Mouse (Mus musculus) thymus, postnatal 4 days (tissue): ENCODE data around the gene Evc2.

ENCODE experiments used
- DNase-seq: peaks from one replicate; pipeline ENCODE4 v3.0.0; 2021

Gene Evc2

GRCm38 (mm10) chr5:37338288-37338687 lies at the start of gene Evc2:
Evc2 (plus strand) TSS chr5:37338499.
- DNase-seq = peak; percentile 60

GRCm38 (mm10) chr5:37289236-37289635 lies 49.1 kb upstream of the Evc2 start:
- peak; percentile 63 for DNase-seq

DNA sequence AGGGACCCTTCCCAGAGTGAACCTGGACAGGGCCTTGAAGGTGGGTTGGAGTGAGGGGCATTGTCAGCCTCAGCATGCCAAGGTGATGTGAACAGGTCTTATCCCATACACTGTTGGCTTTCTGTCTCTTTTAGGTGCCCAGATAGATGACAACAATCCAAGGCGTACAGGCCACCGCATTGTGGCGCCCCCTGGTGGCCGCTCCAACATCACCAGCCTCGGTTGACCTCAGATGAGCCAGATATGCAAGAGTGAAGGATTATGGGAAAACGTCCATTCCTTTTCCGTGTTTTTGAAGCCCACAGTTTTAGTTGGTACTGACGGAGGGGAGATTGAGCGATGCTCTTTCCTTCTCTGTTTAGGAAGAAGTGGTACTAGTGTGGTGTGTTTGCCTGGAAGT lies 47.3 kb upstream of the Evc2 start:
- DNase-seq = peak; percentile 70

DNA sequence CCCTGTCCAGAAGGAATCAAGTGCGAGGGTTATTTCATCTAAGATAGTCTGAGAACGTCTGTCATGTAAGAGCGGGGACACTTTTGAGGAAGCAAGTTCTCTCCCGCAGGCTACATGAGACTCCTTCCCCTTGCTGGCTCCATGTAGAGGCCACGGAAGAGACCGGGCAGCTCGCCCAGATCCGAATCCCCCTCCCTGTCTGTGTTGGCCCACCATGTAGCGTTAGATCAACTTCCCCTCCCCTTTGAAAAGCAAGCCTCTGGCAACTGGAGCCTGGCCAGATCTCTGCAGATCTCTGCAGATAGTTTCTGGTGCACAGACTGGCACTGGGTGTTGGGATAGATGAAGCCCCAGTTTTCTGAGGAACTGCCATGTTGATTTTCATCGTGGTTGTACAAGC lies 41.6 kb upstream of the Evc2 start:
- no peak for DNase-seq

DNA sequence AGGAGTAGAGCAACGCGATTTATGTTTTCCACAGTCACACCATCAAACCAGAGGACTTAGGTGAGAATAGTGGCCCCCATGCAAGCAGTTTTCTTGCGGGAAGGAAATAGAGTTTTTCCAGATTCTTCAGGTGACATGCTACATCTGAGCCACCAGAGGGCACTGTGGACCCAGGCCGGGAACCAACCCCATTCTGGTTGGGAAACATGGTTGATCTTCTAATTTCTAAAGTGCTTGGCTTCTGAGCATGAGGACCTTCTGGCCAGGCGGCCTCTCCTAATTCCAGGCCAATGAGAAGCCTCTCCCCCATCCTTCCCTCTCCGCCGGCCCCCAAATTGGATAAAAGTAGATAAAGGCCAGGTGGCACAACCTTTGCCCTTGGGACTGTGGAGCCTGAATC lies 39.9 kb upstream of the Evc2 start:
- DNase-seq = peak; percentile 55

GRCm38 (mm10) chr5:37310026-37310425 lies 28.3 kb upstream of the Evc2 start:
- no peak for DNase-seq

DNA sequence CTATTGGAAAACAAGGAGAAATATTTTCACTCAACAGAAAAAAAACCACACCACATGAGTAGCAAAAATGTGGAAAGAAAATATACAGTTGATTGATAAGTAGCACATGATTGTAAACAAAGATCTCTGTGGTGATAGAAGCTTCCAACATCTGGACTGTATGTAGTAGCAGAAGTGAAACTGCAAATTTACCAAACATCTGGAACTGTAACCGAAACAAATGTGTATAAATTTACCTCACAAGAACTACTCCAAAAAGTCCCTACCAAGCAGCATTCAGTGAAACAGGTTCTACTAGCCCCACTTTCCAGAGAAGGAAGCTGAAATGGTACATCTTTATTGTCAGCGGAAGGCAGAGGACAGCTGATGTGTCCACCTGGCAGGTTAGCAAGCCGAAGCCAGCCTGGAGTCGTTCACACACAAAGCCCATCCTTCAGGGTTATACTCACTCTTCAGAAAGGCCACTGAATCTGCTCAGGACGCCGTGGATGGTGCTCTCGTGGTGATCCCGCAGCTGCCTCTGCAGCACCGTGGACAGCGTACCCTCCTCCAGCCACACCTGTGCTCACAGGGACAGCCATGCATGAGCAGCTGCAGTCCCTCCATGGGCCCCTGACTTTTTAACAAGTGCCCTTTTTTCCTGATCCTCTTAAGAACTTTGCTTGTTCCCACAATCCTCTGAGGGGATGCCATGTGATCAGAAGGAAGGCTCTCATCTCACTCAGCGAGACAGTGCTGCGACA lies 25.1 kb upstream of the Evc2 start:
- no peak for DNase-seq

DNA sequence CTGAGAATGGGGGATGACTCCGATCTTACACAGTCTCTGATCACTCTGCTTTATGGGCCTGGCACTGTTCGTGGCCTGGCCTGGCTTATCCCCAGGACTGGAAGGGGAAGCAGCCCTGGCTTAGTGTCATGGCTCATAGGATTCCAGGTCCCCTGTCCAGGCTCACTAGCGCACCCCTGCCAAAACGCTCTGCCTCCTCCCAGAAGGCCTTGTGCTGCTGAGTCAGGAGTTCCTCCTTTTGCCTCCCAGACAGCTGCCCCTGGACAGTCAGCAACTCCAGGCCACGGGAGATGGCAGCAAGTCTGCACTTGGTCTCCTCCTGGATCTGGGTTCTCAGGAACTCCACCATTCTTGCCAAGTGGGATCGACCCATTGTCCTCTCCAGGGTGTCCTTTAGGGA lies 19.6 kb upstream of the Evc2 start:
- DNase-seq = no peak

DNA sequence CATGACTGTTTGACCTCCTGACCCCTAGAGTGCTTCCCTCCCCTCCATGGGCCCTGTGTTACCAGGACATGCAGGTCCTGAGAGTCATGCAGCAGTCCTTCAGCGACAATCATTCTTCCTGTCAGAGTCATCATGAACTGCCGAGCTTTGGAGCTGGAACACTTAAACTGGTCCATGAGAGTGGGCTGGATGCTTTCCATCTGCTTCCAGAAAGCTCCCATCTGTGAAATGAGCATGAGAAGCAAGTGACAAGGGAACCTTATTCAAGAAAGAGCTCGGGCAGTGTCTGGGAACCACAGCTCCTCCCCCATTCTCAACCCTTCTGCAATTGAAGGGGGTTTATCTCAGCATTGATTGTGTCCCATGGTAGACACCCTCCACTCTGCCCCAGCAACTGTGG lies 18.1 kb upstream of the Evc2 start:
- DNase-seq = no peak

DNA sequence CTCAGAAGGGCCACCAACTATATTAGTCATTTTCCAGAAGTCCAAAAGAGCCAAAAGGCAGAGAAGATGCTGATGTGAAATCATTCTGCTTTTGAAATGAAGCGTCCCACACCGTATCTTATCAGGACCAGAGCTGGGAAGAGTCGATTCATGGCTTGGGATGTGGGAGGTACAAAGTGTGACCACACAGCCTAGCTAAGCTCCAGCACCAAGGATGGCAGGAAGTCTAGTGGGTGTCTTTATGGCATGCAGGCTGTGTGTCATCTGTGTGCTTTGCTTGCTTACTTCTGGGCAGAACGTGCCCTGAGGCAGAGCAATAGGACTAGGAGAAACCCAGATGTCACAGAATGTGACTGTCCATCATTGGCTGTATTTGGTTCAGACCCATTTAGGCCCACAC lies 17.5 kb upstream of the Evc2 start:
- DNase-seq = no peak

DNA sequence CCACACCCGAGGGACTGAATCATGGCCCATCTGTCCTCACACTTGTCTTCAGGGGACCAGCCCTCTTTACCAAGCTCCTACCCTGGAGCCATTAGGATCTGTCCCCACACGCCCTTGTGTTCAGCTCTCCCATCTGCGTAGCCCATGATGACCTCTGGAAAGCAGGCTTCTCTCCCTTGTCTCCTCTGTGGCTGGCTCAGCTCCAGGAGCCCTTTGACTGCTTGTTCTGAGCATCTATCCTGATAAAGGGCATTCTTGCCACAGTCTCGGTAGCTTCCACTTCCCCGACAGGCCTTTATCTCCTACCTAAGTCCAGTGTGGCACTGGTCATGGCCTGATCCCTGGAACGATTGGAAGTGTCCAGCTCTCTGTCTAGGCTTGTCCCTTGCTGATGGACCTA lies 11.6 kb upstream of the Evc2 start:
- no peak for DNase-seq

GRCm38 (mm10) chr5:37330449-37331132 lies 7.7 kb upstream of the Evc2 start:
- no peak for DNase-seq

- no peak for DNase-seq
Observed at GRCm38 (mm10) chr5:37331133-37331505, 7.2 kb upstream of the Evc2 start.

- DNase-seq = no peak
Observed at GRCm38 (mm10) chr5:37332066-37332465, 6.2 kb upstream of the Evc2 start.

GRCm38 (mm10) chr5:37335061-37335460 lies 3.2 kb upstream of the Evc2 start:
- DNase-seq = no peak

- DNase-seq = peak; percentile 70
Observed at GRCm38 (mm10) chr5:37336485-37337105, 1.7 kb upstream of the Evc2 start, which contains the start of gene Evc. Evc (minus strand) TSS chr5:37336894.

DNA sequence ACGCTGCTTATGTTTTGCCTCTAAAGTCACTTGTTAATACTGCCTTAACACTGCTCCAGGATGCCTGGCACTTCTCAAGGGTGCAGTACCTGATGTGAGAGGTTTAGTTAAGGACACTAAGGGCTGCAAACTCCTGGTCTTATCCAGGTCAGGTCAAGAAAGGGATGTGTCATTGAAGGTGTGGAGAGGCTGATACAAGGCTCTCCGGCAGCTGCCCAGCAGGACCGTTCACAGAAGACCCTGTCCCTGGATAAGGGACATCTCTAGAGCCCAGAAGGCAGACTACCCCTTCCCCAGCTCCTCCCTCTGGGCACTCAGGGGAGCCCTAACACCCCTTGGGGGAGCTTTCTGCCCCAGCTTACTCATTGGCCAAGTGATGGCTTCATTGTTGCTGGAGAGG lies 603 bp upstream of the Evc2 start:
- DNase-seq = no peak

GRCm38 (mm10) chr5:37343962-37344361 lies 5.7 kb downstream of the Evc2 start:
- no peak for DNase-seq

DNA sequence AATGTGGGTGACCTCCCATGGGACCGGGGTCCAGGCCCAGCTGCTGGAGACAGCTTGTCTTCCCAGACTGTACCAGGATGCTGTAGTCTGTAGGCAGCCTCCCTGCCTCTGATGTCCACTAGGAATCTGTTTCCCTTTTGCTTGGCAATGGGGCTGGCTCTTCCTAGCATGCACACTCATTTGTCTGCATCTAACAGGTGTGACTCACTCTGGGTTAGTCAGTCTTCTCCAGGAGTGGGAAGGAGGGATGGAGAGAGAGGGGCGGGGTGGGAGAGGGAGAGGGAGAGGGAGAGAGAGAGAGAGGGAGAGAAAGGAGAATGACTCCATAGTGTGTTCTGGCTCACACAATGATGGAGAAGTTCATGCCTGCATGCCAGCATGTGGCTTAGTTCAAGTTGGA lies 13.5 kb downstream of the Evc2 start:
- DNase-seq = no peak

DNA sequence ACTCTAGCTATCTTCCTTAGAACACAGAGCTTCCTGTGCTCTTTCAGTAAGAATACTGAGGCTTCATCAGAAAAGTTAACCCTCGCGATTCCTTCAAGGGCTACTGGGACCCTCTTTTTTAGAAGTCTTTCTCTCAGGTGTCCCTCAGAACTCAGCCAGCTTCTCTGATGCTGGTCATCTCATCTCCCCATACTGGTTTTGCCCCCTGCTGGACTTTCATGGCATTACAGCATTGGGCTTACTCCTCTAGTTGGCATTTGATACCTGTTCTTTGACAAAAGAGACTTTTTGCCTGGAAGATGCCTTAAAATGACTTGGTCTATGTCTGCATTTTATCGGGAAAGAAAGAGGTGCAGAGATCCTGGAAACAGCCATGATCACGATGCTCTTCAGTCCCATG lies 16.1 kb downstream of the Evc2 start:
- DNase-seq = peak; percentile 77

DNA sequence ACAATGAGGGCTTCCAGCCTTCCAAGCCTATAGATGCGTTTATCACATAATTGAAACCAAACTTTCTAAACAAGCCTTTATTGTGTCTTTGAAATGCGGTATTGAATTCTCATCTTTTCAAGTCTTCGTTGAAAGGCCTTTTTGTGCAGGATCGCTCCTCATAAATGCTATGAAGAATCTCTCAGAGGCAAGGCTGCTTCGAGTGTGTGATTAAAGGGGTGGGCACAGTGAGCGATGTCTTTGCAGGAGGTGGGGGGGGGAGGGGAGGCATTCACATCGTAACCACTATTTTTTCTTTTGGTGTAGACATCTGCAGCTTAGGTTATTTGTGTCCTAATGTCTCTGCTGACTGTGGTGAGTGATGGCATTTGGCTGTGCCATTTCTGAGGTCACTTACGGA lies 17.7 kb downstream of the Evc2 start:
- no peak for DNase-seq

GRCm38 (mm10) chr5:37362618-37363017 lies 24.3 kb downstream of the Evc2 start:
- DNase-seq = no peak

DNA sequence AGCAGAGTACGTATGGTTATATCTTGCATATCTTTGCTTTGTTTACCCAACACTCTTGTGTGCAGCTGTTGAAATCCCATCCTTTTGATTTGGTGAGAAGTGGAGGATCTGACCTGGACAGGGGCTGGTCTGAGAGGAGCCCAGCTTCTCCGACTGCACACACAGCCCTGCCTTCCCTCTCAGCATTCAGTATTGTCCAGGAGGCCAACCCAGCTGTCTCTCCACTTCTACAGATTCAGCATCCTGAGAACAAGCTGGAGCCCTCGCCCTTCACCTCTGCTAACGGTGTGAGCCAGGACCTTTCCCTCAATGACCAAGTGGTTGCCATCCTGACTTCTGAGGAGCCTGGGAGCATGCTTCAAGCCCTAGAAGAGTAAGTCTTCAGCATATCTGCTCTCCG lies 25.0 kb downstream of the Evc2 start:
- no peak for DNase-seq

- DNase-seq = no peak
Observed at GRCm38 (mm10) chr5:37365751-37366150, 27.5 kb downstream of the Evc2 start.
